Mouse (Mus musculus) NIH3T3 (cell line): ENCODE data around the gene Cyren.

Experiments used
- DNase-seq: peaks from one replicate; pipeline ENCODE4 v3.0.0-alpha.2; 2012; ENCODE audit warnings: low read depth

Gene Cyren

DNA sequence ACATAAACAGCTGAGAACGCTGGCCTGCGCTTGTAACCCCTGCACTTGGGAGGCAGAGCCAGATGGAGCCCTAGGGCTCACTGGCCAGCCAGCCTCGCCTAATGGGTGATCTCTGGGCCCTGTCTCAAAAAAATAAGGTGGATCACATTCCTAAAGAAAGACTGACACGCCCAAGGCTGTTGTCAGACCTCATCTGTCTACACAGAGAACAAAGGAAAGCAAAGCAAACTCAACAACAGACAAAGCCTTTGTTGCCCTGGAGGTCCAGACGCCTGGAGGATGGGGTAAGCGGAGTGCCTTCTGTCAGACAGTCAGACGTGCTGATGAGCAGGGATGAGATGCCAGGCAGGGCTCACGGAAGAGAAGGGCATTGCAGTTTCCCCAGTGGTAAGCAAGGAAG, 11.1 kb downstream of the Cyren start:
- DNase-seq = no peak

DNA sequence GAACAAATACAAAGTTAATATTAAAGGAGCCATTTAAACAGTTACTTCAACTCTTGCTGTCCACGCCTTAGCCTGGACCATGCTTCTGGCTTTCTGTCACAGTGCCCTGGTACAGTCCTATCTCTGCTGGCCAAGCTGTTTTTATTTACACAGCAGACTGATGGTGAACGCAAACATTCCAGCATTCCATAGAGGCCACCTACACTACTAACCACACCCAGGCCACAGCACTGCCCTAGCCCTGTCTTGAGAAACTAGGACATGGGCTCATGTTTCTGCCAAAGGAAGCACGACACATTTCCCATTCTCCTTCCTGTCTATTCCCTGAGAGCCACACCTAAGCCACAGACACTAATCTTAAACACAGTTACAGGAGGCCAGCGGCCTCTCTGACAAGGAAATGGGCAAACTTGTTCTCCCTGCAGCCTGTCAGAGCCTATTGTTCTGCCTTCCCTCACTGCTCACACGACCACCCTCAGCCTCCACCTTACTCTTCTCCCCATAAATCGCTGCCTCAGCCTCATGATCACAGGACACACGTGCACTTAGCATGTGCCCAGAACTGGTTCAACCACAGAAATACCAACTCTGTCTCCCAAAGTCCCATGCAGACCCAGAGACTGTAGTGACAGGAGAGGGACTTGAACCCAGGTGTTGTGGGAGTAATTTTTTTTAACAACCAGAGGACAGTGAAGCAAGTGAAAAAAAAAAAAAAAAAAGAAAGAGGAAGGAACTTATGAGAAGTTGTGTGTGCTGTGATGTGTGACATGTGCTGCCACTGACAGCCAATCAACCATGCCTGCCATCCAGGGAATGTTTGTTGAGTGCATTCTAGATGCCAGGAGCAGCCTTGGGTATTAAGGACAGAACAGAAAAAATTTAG, 11.9 kb downstream of the Cyren start:
- DNase-seq = no peak

GRCm38 (mm10) chr6:34865213-34865612, 12.6 kb downstream of the Cyren start:
- DNase-seq = no peak

GRCm38 (mm10) chr6:34863786-34864514, 13.9 kb downstream of the Cyren start:
- no peak for DNase-seq

DNA sequence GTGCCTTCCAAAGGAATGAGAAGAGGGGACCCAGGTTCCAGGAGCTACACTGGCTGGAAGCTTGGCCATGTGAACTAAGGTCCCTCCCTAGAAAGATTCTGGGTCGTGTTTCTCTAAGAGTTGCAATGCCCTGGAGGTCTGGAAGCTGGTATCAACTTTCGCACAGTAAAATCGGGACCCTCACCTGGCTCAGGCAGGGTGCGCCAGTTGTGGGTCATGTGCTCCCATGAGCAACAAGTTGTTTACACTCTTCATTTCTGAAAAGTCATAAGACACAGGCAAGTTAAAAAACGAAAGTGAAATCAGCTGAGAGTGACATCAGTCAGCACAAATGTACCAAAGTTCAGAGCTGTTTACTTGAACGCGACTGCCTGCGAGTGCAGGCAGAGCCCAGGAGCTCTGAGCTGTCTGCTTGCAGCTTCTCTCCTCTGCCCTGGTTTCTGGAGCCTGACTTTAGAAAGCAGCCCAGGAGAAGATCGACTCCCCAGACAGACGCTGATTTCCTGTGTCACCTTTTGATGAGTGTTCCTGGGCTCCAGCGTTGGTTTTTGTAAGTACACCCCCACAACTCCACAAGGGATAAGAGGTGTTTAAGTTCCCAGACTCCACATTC, 15.0 kb downstream of the Cyren start, which contains the start of gene Tmem140:
TSS of gene Tmem140 (plus strand) at position 356 of the 613 bp plus-strand sequence.
- peak; percentile 80 for DNase-seq

DNA sequence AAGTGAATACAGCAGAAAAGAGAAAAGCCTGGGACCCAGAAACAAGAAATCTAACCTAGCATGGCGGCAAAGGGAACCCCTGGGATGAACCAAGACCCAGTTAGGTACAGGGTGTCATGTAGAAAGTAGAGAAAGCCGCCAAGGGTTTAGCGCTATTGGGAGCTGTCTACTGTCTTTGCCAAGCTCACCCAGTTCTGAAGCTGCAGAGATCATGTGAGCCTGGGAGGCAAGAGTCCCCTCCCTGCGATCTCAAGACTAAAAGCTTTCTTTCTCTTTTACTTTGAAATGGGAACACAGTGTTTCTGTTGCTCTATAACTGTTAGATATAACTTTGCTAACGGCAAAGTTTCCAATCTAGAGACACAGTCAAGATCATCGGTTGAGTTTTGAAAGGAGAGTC, 15.5 kb downstream of the Cyren start:
- DNase-seq = peak; percentile 36

- no peak for DNase-seq
Observed at GRCm38 (mm10) chr6:34861546-34862053, 16.3 kb downstream of the Cyren start.

DNA sequence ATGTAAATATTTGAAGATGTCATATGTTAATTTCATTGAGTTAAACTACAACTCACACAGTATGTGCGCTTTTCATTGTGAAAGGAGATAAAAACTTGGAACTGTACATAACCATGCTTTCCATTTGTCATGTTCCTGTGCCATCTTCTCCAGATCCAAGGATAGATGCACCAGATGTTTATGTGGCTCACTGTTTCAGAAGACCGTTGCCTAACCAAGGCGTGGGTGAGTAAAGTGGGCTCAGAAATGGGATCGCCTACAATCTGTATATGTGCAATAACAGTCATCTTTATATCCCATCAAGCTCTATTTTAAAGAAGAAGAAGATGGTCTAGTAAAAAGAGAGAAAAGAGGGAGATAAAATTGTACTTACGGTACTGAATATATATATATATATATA, 45.5 kb downstream of the Cyren start:
- no peak for DNase-seq

GRCm38 (mm10) chr6:34824406-34824805, 53.5 kb downstream of the Cyren start:
- DNase-seq = peak; percentile 12
